Mouse (Mus musculus): Measurements from ENCODE around the gene Sult1a1. TPM values are rescaled to one million over a fixed set of nuclear protein-coding genes. Genes with fewer than 3 reads are reported as not detected.

Gene Sult1a1
- polyA plus RNA-seq, 1 experiment = 7.1 TPM

GRCm38 (mm10) chr7:126696886-126697285 is 20.7 kb upstream of the Sult1a1 start:
- TF ChIP-seq CTCF (IDR thresholded peaks at IDR 0.05; ENCODE audit: control insufficient read depth, insufficient read depth, insufficient replicate concordance, low read depth, low read length) = no peak
- TF ChIP-seq POLR2A (IDR thresholded peaks at IDR 0.05; ENCODE audit: control insufficient read depth, low read depth, low read length) = no peak

GRCm38 (mm10) chr7:126696303-126696702 is 20.1 kb upstream of the Sult1a1 start:
- TF ChIP-seq POLR2A (IDR thresholded peaks at IDR 0.05; ENCODE audit: control insufficient read depth, low read depth, low read length) (no peak), CTCF (IDR thresholded peaks at IDR 0.05; ENCODE audit: control insufficient read depth, insufficient read depth, insufficient replicate concordance, low read depth, low read length) (no peak)

More at GRCm38 (mm10) chr7:126696886-126697285, 20.7 kb upstream of the Sult1a1 start:
- H3K36me3 ChIP-seq (ENCODE audit: control insufficient read depth, insufficient read depth, low read length) = no peaks in the 10 kb centered on the region
- no peaks in the 10 kb centered on the region for H3K27me3 ChIP-seq (ENCODE audit: control insufficient read depth, insufficient read depth, low read length)
- H3K27ac ChIP-seq (ENCODE audit: control insufficient read depth, insufficient read depth, low read depth, low read length) = no peak overlapping the region
- peak overlapping the region; percentile 98 for H3K4me3 ChIP-seq (ENCODE audit: control insufficient read depth, low read depth, low read length)
- H3K4me1 ChIP-seq (ENCODE audit: control insufficient read depth, insufficient read depth, low read length) = peaks cover 17% of the 10 kb centered on the region

GRCm38 (mm10) chr7:126695631-126696207 is 19.5 kb upstream of the Sult1a1 start, which contains the start of gene Slx1b:
TSS of gene Slx1b (minus strand) at chr7:126695784.
- TF ChIP-seq POLR2A (IDR thresholded peaks at IDR 0.05; ENCODE audit: control insufficient read depth, low read depth, low read length) (peak; percentile 46; the same call in 1 of the 2 replicates), CTCF (IDR thresholded peaks at IDR 0.05; ENCODE audit: control insufficient read depth, insufficient read depth, insufficient replicate concordance, low read depth, low read length) (peak; percentile 94)
- Histone ChIP-seq H3K27me3 (ENCODE audit: control insufficient read depth, insufficient read depth, low read length) (no peaks in the 10 kb centered on the region), H3K27ac (ENCODE audit: control insufficient read depth, insufficient read depth, low read depth, low read length) (peak within 1 kb of the TSS; percentile 86), H3K4me1 (ENCODE audit: control insufficient read depth, insufficient read depth, low read length) (peaks cover 17% of the 10 kb centered on the region), H3K4me3 (ENCODE audit: control insufficient read depth, low read depth, low read length) (peak within 1 kb of the TSS; percentile 98), H3K36me3 (ENCODE audit: control insufficient read depth, insufficient read depth, low read length) (no peaks in the 10 kb centered on the region)

More at GRCm38 (mm10) chr7:126696303-126696702, 20.1 kb upstream of the Sult1a1 start:
- Histone ChIP-seq H3K27me3 (ENCODE audit: control insufficient read depth, insufficient read depth, low read length) (no peaks in the 10 kb centered on the region), H3K36me3 (ENCODE audit: control insufficient read depth, insufficient read depth, low read length) (no peaks in the 10 kb centered on the region), H3K27ac (ENCODE audit: control insufficient read depth, insufficient read depth, low read depth, low read length) (0 out of 2 replicates have a peak overlapping the region, but pooled peaks have one; percentile 46), H3K4me1 (ENCODE audit: control insufficient read depth, insufficient read depth, low read length) (peaks cover 17% of the 10 kb centered on the region), H3K4me3 (ENCODE audit: control insufficient read depth, low read depth, low read length) (peak overlapping the region; percentile 98)

- Histone ChIP-seq H3K27me3 (ENCODE audit: control insufficient read depth, insufficient read depth, low read length) (no peaks in the 10 kb centered on the region), H3K4me1 (ENCODE audit: control insufficient read depth, insufficient read depth, low read length) (peaks cover 17% of the 10 kb centered on the region), H3K4me3 (ENCODE audit: control insufficient read depth, low read depth, low read length) (peak within 1 kb of the TSS; percentile 98), H3K27ac (ENCODE audit: control insufficient read depth, insufficient read depth, low read depth, low read length) (peak within 1 kb of the TSS; percentile 86), H3K36me3 (ENCODE audit: control insufficient read depth, insufficient read depth, low read length) (no peaks in the 10 kb centered on the region)
- TF ChIP-seq CTCF (IDR thresholded peaks at IDR 0.05; ENCODE audit: control insufficient read depth, insufficient read depth, insufficient replicate concordance, low read depth, low read length) (no peak), POLR2A (IDR thresholded peaks at IDR 0.05; ENCODE audit: control insufficient read depth, low read depth, low read length) (0 out of 2 replicates have a peak, but pooled peaks have one; percentile 52)
Measured at GRCm38 (mm10) chr7:126695210-126695611, 19.0 kb upstream of the Sult1a1 start, which contains the start of gene Bola2. TSS of gene Bola2 (plus strand) at chr7:126695401.

- Histone ChIP-seq H3K4me3 (ENCODE audit: control insufficient read depth, low read depth, low read length) (no peak overlapping the region), H3K36me3 (ENCODE audit: control insufficient read depth, insufficient read depth, low read length) (no peaks in the 10 kb centered on the region), H3K27ac (ENCODE audit: control insufficient read depth, insufficient read depth, low read depth, low read length) (no peak overlapping the region), H3K27me3 (ENCODE audit: control insufficient read depth, insufficient read depth, low read length) (no peaks in the 10 kb centered on the region), H3K4me1 (ENCODE audit: control insufficient read depth, insufficient read depth, low read length) (peaks cover 17% of the 10 kb centered on the region)
- TF ChIP-seq POLR2A (IDR thresholded peaks at IDR 0.05; ENCODE audit: control insufficient read depth, low read depth, low read length) (no peak), CTCF (IDR thresholded peaks at IDR 0.05; ENCODE audit: control insufficient read depth, insufficient read depth, insufficient replicate concordance, low read depth, low read length) (no peak)
Measured at GRCm38 (mm10) chr7:126694441-126695051, 18.3 kb upstream of the Sult1a1 start.

GRCm38 (mm10) chr7:126693781-126694180 is 17.5 kb upstream of the Sult1a1 start:
- no peak overlapping the region for H3K4me3 ChIP-seq (ENCODE audit: control insufficient read depth, low read depth, low read length)
- no peak overlapping the region for H3K27ac ChIP-seq (ENCODE audit: control insufficient read depth, insufficient read depth, low read depth, low read length)
- peaks cover 17% of the 10 kb centered on the region for H3K4me1 ChIP-seq (ENCODE audit: control insufficient read depth, insufficient read depth, low read length)
- H3K36me3 ChIP-seq (ENCODE audit: control insufficient read depth, insufficient read depth, low read length) = no peaks in the 10 kb centered on the region
- H3K27me3 ChIP-seq (ENCODE audit: control insufficient read depth, insufficient read depth, low read length) = no peaks in the 10 kb centered on the region
- TF ChIP-seq POLR2A (IDR thresholded peaks at IDR 0.05; ENCODE audit: control insufficient read depth, low read depth, low read length) (no peak), CTCF (IDR thresholded peaks at IDR 0.05; ENCODE audit: control insufficient read depth, insufficient read depth, insufficient replicate concordance, low read depth, low read length) (no peak)

- H3K36me3 ChIP-seq (ENCODE audit: control insufficient read depth, insufficient read depth, low read length) = no peaks in the 10 kb centered on the region
- H3K27ac ChIP-seq (ENCODE audit: control insufficient read depth, insufficient read depth, low read depth, low read length) = no peak overlapping the region
- no peaks in the 10 kb centered on the region for H3K27me3 ChIP-seq (ENCODE audit: control insufficient read depth, insufficient read depth, low read length)
- peaks cover 17% of the 10 kb centered on the region for H3K4me1 ChIP-seq (ENCODE audit: control insufficient read depth, insufficient read depth, low read length)
- TF ChIP-seq CTCF (IDR thresholded peaks at IDR 0.05; ENCODE audit: control insufficient read depth, insufficient read depth, insufficient replicate concordance, low read depth, low read length) = peak; percentile 67; the same call in 1 of the 2 replicates
- no peak for TF ChIP-seq POLR2A (IDR thresholded peaks at IDR 0.05; ENCODE audit: control insufficient read depth, low read depth, low read length)
- H3K4me3 ChIP-seq (ENCODE audit: control insufficient read depth, low read depth, low read length) = no peak overlapping the region
Measured at GRCm38 (mm10) chr7:126693256-126693655, 17.0 kb upstream of the Sult1a1 start.

Measured in testis, adult 2 months (tissue).